8 mouse cellular contexts compared by ENCODE assay signal in the genomic region with DNA sequence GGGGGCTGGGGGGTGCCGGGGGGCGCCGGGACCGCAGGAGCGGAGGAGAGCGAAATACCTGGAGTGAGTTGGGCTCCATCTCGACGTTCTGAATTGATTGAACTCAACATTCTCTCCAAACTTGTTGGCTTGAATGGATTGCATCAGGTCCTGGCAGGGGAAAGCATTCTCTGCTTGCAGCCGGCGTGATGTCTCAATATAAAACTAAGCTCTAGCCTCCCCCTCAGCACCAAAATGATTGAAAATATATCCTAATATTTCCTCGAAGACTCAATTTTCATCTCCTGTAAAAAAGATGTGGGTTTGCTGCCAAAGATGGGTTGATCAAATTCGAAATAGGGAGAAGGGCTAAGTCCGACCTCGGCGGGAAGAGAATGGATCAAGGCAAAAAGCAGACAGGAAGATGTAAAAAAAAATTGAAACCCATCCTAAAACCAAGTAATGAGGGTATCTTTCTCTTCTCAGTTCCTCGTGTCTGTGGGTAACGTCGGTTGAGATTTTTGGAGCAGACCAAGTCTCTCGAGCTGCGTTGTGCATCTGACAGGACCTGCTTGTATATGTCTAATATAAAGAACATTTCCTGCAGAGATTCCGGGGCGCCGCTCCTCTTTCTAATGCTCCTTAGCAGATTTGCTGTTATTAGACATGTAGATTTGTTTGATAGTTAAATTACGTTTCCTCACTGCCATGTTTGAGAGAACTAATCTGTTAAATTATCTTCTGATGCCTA. TPM values are rescaled to one million over a fixed set of nuclear protein-coding genes. Genes with fewer than 3 reads are reported as not detected.
A peak's percentile ranks its signal among the peaks of the same experiment; 100 is the strongest.
DNase-seq lines count a peak whose midpoint lies in the region; ATAC-seq and TF ChIP-seq lines count a peak whose summit lies in the region.

TSS of gene Arid5b (minus strand) at position 109 of the 730 bp plus-strand sequence.

- H3K4me1 ChIP-seq in embryonic facial prominence, embryonic 14.5 days (ENCODE audit: control insufficient read depth, insufficient read depth, low read length): peaks cover 29% of the 10 kb centered on the region
- H3K4me1 ChIP-seq in heart, embryonic 16.5 days (ENCODE audit: control insufficient read depth, insufficient read depth, low read length): peaks cover 16% of the 10 kb centered on the region
- peaks cover 0 to 1% of the 10 kb centered on the region in 2 experiments; a peak in 1 of 4 replicates for H3K4me1 ChIP-seq in liver, embryonic 14.5 days (replicated peaks; ENCODE audit: control insufficient read depth in 2 of 2, insufficient read depth in 2 of 2, low read length in 1 of 2)
- 0 out of 2 replicates have a peak, but pooled peaks cover 8% of the 10 kb centered on the region for H3K4me1 ChIP-seq in neural tube, embryonic 11.5 days (ENCODE audit: control insufficient read depth, insufficient read depth, low read length)

- no peaks in the 10 kb centered on the region for H3K9me3 ChIP-seq in embryonic facial prominence, embryonic 14.5 days (ENCODE audit: control insufficient read depth, low read length)
- H3K9me3 ChIP-seq in heart, embryonic 16.5 days (replicated peaks; ENCODE audit: control insufficient read depth, low read length): no peaks in the 10 kb centered on the region
- H3K9me3 ChIP-seq in liver, embryonic 14.5 days (ENCODE audit: control insufficient read depth, low read length): no peaks in the 10 kb centered on the region
- no peaks in the 10 kb centered on the region for H3K9me3 ChIP-seq in neural tube, embryonic 11.5 days (ENCODE audit: control insufficient read depth, low read length)

- no peak for TF ChIP-seq EP300 in liver, embryonic 14.5 days (IDR thresholded peaks at IDR 0.05; ENCODE audit: low read depth)

- WGBS in embryonic facial prominence, embryonic 14.5 days: under 1% methylated on average over 24 of the region's 24 CpGs
- WGBS in heart, embryonic 16.5 days: under 1% methylated on average over 24 of the region's 24 CpGs
- WGBS in liver, embryonic 14.5 days (ENCODE audit: insufficient replicate concordance): under 1% methylated on average over 24 of the region's 24 CpGs
- under 1% methylated on average over 24 of the region's 24 CpGs for WGBS in neural tube, embryonic 11.5 days

- peaks cover 11% of the 10 kb centered on the region for H3K36me3 ChIP-seq in C2C12 (ENCODE audit: control insufficient read depth, insufficient read depth)
- H3K36me3 ChIP-seq in embryonic facial prominence, embryonic 14.5 days (ENCODE audit: control insufficient read depth, insufficient read depth, low read length): peaks cover 7% of the 10 kb centered on the region
- no peaks in the 10 kb centered on the region for H3K36me3 ChIP-seq in heart, embryonic 16.5 days (ENCODE audit: control insufficient read depth, insufficient read depth)
- no peaks in the 10 kb centered on the region for H3K36me3 ChIP-seq in liver, embryonic 14.5 days (replicated peaks; ENCODE audit: control insufficient read depth, insufficient read depth, low read depth)
- H3K36me3 ChIP-seq in neural tube, embryonic 11.5 days (ENCODE audit: control insufficient read depth, insufficient read depth, low read length): no peaks in the 10 kb centered on the region

- no peak for TF ChIP-seq CTCF in C2C12 (IDR thresholded peaks at IDR 0.05; ENCODE audit: control insufficient read depth, insufficient read depth, insufficient read length)
- TF ChIP-seq CTCF in liver, embryonic 14.5 days (IDR thresholded peaks at IDR 0.05; ENCODE audit: low read depth): no peak

- ATAC-seq in embryonic facial prominence, embryonic 14.5 days (ENCODE audit: low read depth): no peak
- ATAC-seq in heart, embryonic 16.5 days (replicated peaks; ENCODE audit: extremely low read depth, insufficient read depth, low FRiP score): no peak
- no peak for ATAC-seq in liver, embryonic 14.5 days (ENCODE audit: insufficient read depth)
- ATAC-seq in neural tube, embryonic 11.5 days (ENCODE audit: insufficient read depth, low FRiP score, low TSS enrichment): no peak

- no peaks in the 10 kb centered on the region for H3K27me3 ChIP-seq in C2C12 (ENCODE audit: control insufficient read depth, insufficient read depth, insufficient read length)
- no peaks in the 10 kb centered on the region for H3K27me3 ChIP-seq in embryonic facial prominence, embryonic 14.5 days (replicated peaks; ENCODE audit: control insufficient read depth, insufficient read depth, low read length)
- H3K27me3 ChIP-seq in heart, embryonic 16.5 days (ENCODE audit: control insufficient read depth, insufficient read depth, low read length): no peaks in the 10 kb centered on the region
- peaks cover 22% of the 10 kb centered on the region for H3K27me3 ChIP-seq in liver, embryonic 14.5 days (ENCODE audit: control insufficient read depth, insufficient read depth, low read length)
- no peaks in the 10 kb centered on the region for H3K27me3 ChIP-seq in neural tube, embryonic 11.5 days (ENCODE audit: control insufficient read depth, insufficient read depth, low read length)

- H3K9ac ChIP-seq in embryonic facial prominence, embryonic 14.5 days (ENCODE audit: low read depth, low read length): peak within 1 kb of the TSS; percentile 80
- peak within 1 kb of the TSS; percentile 89 for H3K9ac ChIP-seq in heart, embryonic 16.5 days (ENCODE audit: low read length)
- peak within 1 kb of the TSS; percentile 46 for H3K9ac ChIP-seq in liver, embryonic 14.5 days (replicated peaks)
- H3K9ac ChIP-seq in neural tube, embryonic 11.5 days (ENCODE audit: low read length): peak within 1 kb of the TSS; percentile 65

- peak within 1 kb of the TSS; percentile 40 for H3ac ChIP-seq in C2C12 (ENCODE audit: control insufficient read depth, insufficient read length, low read depth)

- H3K4me2 ChIP-seq in embryonic facial prominence, embryonic 14.5 days (ENCODE audit: low read depth, low read length): peak within 1 kb of the TSS; percentile 87
- H3K4me2 ChIP-seq in heart, embryonic 16.5 days (ENCODE audit: low read depth, low read length): peak within 1 kb of the TSS; percentile 90
- peak within 1 kb of the TSS; percentile 72 for H3K4me2 ChIP-seq in liver, embryonic 14.5 days (ENCODE audit: low read depth)
- H3K4me2 ChIP-seq in neural tube, embryonic 11.5 days (ENCODE audit: low read depth): peak within 1 kb of the TSS; percentile 94

- peak within 1 kb of the TSS; percentile 68 for H3K4me3 ChIP-seq in C2C12 (ENCODE audit: insufficient read depth, poor library complexity, severe bottlenecking)
- H3K4me3 ChIP-seq in embryonic facial prominence, embryonic 14.5 days (ENCODE audit: low read depth, low read length): peak within 1 kb of the TSS; percentile 71
- H3K4me3 ChIP-seq in heart, embryonic 16.5 days (ENCODE audit: low read length): peak within 1 kb of the TSS; percentile 86
- peak within 1 kb of the TSS; percentile 59 to 66 for H3K4me3 ChIP-seq in liver, embryonic 14.5 days (ENCODE audit: insufficient read depth in 1 of 2, low read depth in 2 of 2, low read length in 2 of 2)
- peak within 1 kb of the TSS; percentile 54 for H3K4me3 ChIP-seq in neural tube, embryonic 11.5 days (ENCODE audit: low read depth, low read length)

- peaks cover 46% of the 10 kb centered on the region for H3K79me2 ChIP-seq in C2C12 (ENCODE audit: control insufficient read depth, insufficient read depth)

- peak within 1 kb of the TSS; percentile 93 for H3K27ac ChIP-seq in embryonic facial prominence, embryonic 14.5 days (replicated peaks; ENCODE audit: low read depth, low read length)
- peak within 1 kb of the TSS; percentile 95 for H3K27ac ChIP-seq in heart, embryonic 16.5 days (ENCODE audit: low read length)
- no peak within 1 kb of the TSS for H3K27ac ChIP-seq in liver, embryonic 14.5 days
- peak within 1 kb of the TSS; percentile 73 for H3K27ac ChIP-seq in neural tube, embryonic 11.5 days (ENCODE audit: low read depth, low read length)

- peaks cover 22% of the 10 kb centered on the region for H3K79me3 ChIP-seq in C2C12 (ENCODE audit: low read depth)

- DNase-seq in adrenal gland, adult 2 months: peak; percentile 79
- peak; percentile 93 for DNase-seq in embryonic facial prominence, embryonic 14.5 days (ENCODE audit: low spot score)
- peak; percentile 76 to 82 for DNase-seq in kidney, postnatal 25 days
- DNase-seq in liver, embryonic 14.5 days (ENCODE audit: low read depth in 3 of 3, low spot score in 3 of 3): no peak
- peak; percentile 74 for DNase-seq in neural tube, embryonic 11.5 days (ENCODE audit: low spot score)
- peak; percentile 18 to 54 for DNase-seq in thymus, postnatal 10 days (ENCODE audit: low spot score in 2 of 2)

TF ChIP-seq in C2C12, 6 proteins besides CTCF, POLR2A, EP300 and RAD21:
- TF ChIP-seq USF1 (IDR thresholded peaks at IDR 0.05; ENCODE audit: low read depth) (no peak), CEBPB (IDR thresholded peaks at IDR 0.05; ENCODE audit: low read depth) (peak; percentile 4)

RNA-seq across cellular contexts. Expression of gene Arid5b, which starts in this region (rescaled TPM):
- polyA plus RNA-seq in C2C12 (2012; fragmentation: generic; extraction: Trizol): 6.0 TPM
- total RNA-seq in adrenal gland, adult 2 months (2021): 10 to 100 TPM; 19.8 to 25.1 TPM
- polyA plus RNA-seq in adrenal gland, adult 2 months (2012; rRNA removed): 3.2 and 6.2 TPM in 2 replicates
- polyA plus RNA-seq in embryonic facial prominence, embryonic 14.5 days (2014; fragmentation: Nextera tagmentation; extraction: Ambion mirVana): 34.4 and 34.6 TPM in 2 replicates
- polyA plus RNA-seq in heart, embryonic 16.5 days (2015; fragmentation: Nextera tagmentation; extraction: Ambion mirVana): 19.5 and 19.6 TPM in 2 replicates
- 1.0 and 1.3 TPM in 2 replicates for polyA plus RNA-seq in liver, embryonic 14.5 days (2012; rRNA removed)
- 3.3 and 3.9 TPM in 2 replicates for polyA plus RNA-seq in liver, embryonic 14.5 days (2014; fragmentation: Nextera tagmentation; extraction: Ambion mirVana)
- polyA plus RNA-seq in neural tube, embryonic 11.5 days (2014; fragmentation: Nextera tagmentation; extraction: Ambion mirVana): 14.0 and 15.0 TPM in 2 replicates

Comparison
In these comparisons a context has a peak if more than half of its experiments do, and no peak if none do; other contexts are left out.
1. DNase-seq: peak in adrenal gland, adult 2 months (single experiment), embryonic facial prominence, embryonic 14.5 days (single experiment), kidney, postnatal 25 days (2 of 2), neural tube, embryonic 11.5 days (single experiment) and thymus, postnatal 10 days (2 of 2); none in liver, embryonic 14.5 days (0 of 3).
2. Peak in every context shown above with its lines, with median percentiles within 50 percentile points of each other: H3K4me3 ChIP-seq, H3K4me2 ChIP-seq and H3K9ac ChIP-seq.